In the genomic region with DNA sequence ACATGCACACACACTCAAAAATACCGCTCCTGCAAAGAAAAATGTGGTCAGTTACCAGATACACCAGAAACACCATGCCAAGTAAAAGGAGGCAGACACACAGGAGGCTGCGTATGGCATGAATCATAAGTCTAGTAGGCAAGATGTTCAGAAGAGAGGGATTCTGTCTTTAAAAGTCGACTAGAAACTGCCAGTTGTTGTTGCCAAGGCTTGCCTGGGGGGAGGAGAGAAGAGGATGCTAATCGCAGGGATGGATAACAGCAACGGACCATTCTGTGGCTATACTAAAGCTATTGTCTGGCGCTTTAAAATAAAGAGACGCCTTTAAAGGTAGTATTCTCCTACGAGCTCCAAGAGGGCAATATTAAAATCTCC, we compare ENCODE assay signal across 14 mouse cellular contexts. TPM values are rescaled to one million over a fixed set of nuclear protein-coding genes. Genes with fewer than 3 reads are reported as not detected.
DNase-seq lines count a peak whose midpoint lies in the region; ATAC-seq lines count a peak whose summit lies in the region.
"Had no signal": no experiment of that assay in that cellular context is flagged by ENCODE, and none has a peak within 500 bp of the region (broad histone marks: within the 10 kb centered on the region; RNA-seq: fewer than 3 reads in every experiment).

No protein-coding gene starts in this region.

- H3K27ac ChIP-seq in hindbrain, embryonic 16.5 days (ENCODE audit: low read depth, low read length): no peak overlapping the region
- 0 out of 2 replicates have a peak overlapping the region, but pooled peaks have one; percentile 13 for H3K27ac ChIP-seq in stomach, embryonic 15.5 days
- H3K27ac ChIP-seq in midbrain, embryonic 11.5 days (ENCODE audit: low read depth, low read length): no peak overlapping the region
- H3K27ac ChIP-seq: forebrain, embryonic 13.5 days; heart, embryonic 15.5 days; liver, embryonic 14.5 days had no signal

- H3K36me3 ChIP-seq in hindbrain, embryonic 16.5 days (ENCODE audit: control insufficient read depth, insufficient read depth, low read length): no peaks in the 10 kb centered on the region
- no peaks in the 10 kb centered on the region for H3K36me3 ChIP-seq in stomach, embryonic 15.5 days
- H3K36me3 ChIP-seq in midbrain, embryonic 11.5 days (ENCODE audit: control insufficient read depth, insufficient read depth, low read length): no peaks in the 10 kb centered on the region
- H3K36me3 ChIP-seq: heart, embryonic 15.5 days had no signal

- no peak overlapping the region for H3K9ac ChIP-seq in hindbrain, embryonic 16.5 days (ENCODE audit: low read depth, low read length)
- H3K9ac ChIP-seq in stomach, embryonic 15.5 days: no peak overlapping the region
- no peak overlapping the region for H3K9ac ChIP-seq in midbrain, embryonic 11.5 days (ENCODE audit: low read length)
- H3K9ac ChIP-seq: forebrain, embryonic 13.5 days; heart, embryonic 15.5 days; liver, embryonic 14.5 days had no signal

- peak; percentile 17 to 42 for DNase-seq in adrenal gland, postnatal 36 days
- DNase-seq in adrenal gland, postnatal 10 days: no peak
- peak; percentile 27 for DNase-seq in layer of hippocampus, adult 9-11 months
- DNase-seq in layer of hippocampus, adult 9-10 months (ENCODE audit: low spot score): no peak
- no peak for DNase-seq in urinary bladder, postnatal 4 days (ENCODE audit: low spot score in 2 of 2)
- no peak for DNase-seq in midbrain, embryonic 11.5 days (ENCODE audit: low spot score, missing footprints)
- DNase-seq: B cell, adult 2 months; gastrocnemius, postnatal 10 days; lung, postnatal 36 days had no signal

- H3K4me1 ChIP-seq in hindbrain, embryonic 16.5 days (ENCODE audit: control insufficient read depth, insufficient read depth, low read depth, low read length): peaks cover 32% of the 10 kb centered on the region
- H3K4me1 ChIP-seq in stomach, embryonic 15.5 days: peaks cover 32% of the 10 kb centered on the region
- peaks cover 8% of the 10 kb centered on the region for H3K4me1 ChIP-seq in midbrain, embryonic 11.5 days (ENCODE audit: control insufficient read depth, insufficient read depth, low read length)

- no peaks in the 10 kb centered on the region for H3K27me3 ChIP-seq in hindbrain, embryonic 16.5 days (replicated peaks; ENCODE audit: control insufficient read depth, insufficient read depth, low read length)
- no peaks in the 10 kb centered on the region for H3K27me3 ChIP-seq in stomach, embryonic 15.5 days (replicated peaks)
- no peaks in the 10 kb centered on the region for H3K27me3 ChIP-seq in midbrain, embryonic 11.5 days (ENCODE audit: control insufficient read depth, insufficient read depth, low read length)
- H3K27me3 ChIP-seq: forebrain, embryonic 13.5 days; heart, embryonic 15.5 days had no signal

- H3K4me2 ChIP-seq in hindbrain, embryonic 16.5 days (ENCODE audit: low read length): 0 out of 2 replicates have a peak overlapping the region, but pooled peaks have one; percentile 13
- H3K4me2 ChIP-seq in stomach, embryonic 15.5 days: 0 out of 2 replicates have a peak overlapping the region, but pooled peaks have one; percentile 35
- no peak overlapping the region for H3K4me2 ChIP-seq in midbrain, embryonic 11.5 days
- H3K4me2 ChIP-seq: forebrain, embryonic 13.5 days had no signal

- H3K9me3 ChIP-seq in hindbrain, embryonic 16.5 days (ENCODE audit: control insufficient read depth, low read length): no peaks in the 10 kb centered on the region
- no peaks in the 10 kb centered on the region for H3K9me3 ChIP-seq in stomach, embryonic 15.5 days
- H3K9me3 ChIP-seq in midbrain, embryonic 11.5 days (ENCODE audit: control insufficient read depth, low read length): no peaks in the 10 kb centered on the region
- H3K9me3 ChIP-seq: forebrain, embryonic 13.5 days; heart, embryonic 15.5 days had no signal

- no peak for ATAC-seq in hindbrain, embryonic 16.5 days
- no peak for ATAC-seq in stomach, embryonic 15.5 days (ENCODE audit: insufficient read depth, low FRiP score, low read depth)
- no peak for ATAC-seq in midbrain, embryonic 11.5 days (ENCODE audit: low FRiP score)

- H3K4me3 ChIP-seq in hindbrain, embryonic 16.5 days (ENCODE audit: low read length): no peak overlapping the region
- no peak overlapping the region for H3K4me3 ChIP-seq in stomach, embryonic 15.5 days (replicated peaks)
- no peak overlapping the region for H3K4me3 ChIP-seq in midbrain, embryonic 11.5 days (ENCODE audit: low read depth, low read length)
- H3K4me3 ChIP-seq: forebrain, embryonic 13.5 days; heart, embryonic 15.5 days had no signal

- WGBS in hindbrain, embryonic 16.5 days: 43% methylated on average over 8 of the region's 8 CpGs
- 30% methylated on average over 8 of the region's 8 CpGs for WGBS in stomach, embryonic 15.5 days
- WGBS in midbrain, embryonic 11.5 days: 71% methylated on average over 8 of the region's 8 CpGs

RNA-seq across cellular contexts. Expression of a gene that starts 49.2 kb away (rescaled TPM):
- total RNA-seq in adrenal gland, postnatal 36 days (2021): 10 to 100 TPM; 12.2 to 14.4 TPM
- 10 to 100 TPM in 1 of 2 experiments, 1 to 10 TPM in 1; 9.7 to 11.4 TPM for total RNA-seq in adrenal gland, postnatal 10 days (2021)
- 15.8 and 16.3 TPM in 2 replicates for polyA plus RNA-seq in hindbrain, embryonic 16.5 days (2015; fragmentation: Nextera tagmentation; extraction: Ambion mirVana)
- 7.5 and 7.7 TPM in 2 replicates for polyA plus RNA-seq in stomach, embryonic 15.5 days (2015; fragmentation: Nextera tagmentation; extraction: Ambion mirVana)
- polyA plus RNA-seq in midbrain, embryonic 11.5 days (2014; fragmentation: Nextera tagmentation; extraction: Ambion mirVana): 9.3 and 10.4 TPM in 2 replicates

Comparison
In these comparisons a context has a peak if more than half of its experiments do, and no peak if none do; other contexts are left out.
1. DNase-seq: peak in adrenal gland, postnatal 36 days (2 of 2) and layer of hippocampus, adult 9-11 months (single experiment); none in adrenal gland, postnatal 10 days (single experiment), layer of hippocampus, adult 9-10 months (single experiment), urinary bladder, postnatal 4 days (0 of 2) and midbrain, embryonic 11.5 days (single experiment).